Mouse (Mus musculus): ENCODE results near the gene Hist1h2ao.
"Not testable (repeated sequence)": the region's sequence is repeated elsewhere in the genome, so short reads cannot be mapped to it uniquely, and the experiment has no call there.

The Hist1h2ao gene

GRCm38 (mm10) chr13:21797163-21797562 is 13.1 kb upstream of the Hist1h2ao start:
- in situ Hi-C loops (cut with MboI; ENCODE audit: low pct_unique_long_range_greater_than_20kb in 1 of 2, low sequenced_read_pairs in 2 of 2, unreplicated experiment in 1 of 2), result not testable (repeated sequence)

GRCm38 (mm10) chr13:21803058-21803457 is 7.2 kb upstream of the Hist1h2ao start:
- in situ Hi-C loops (cut with MboI; ENCODE audit: low pct_unique_long_range_greater_than_20kb in 1 of 2, low sequenced_read_pairs in 2 of 2, unreplicated experiment in 1 of 2), result not testable (repeated sequence)

- in situ Hi-C loops (cut with MboI; ENCODE audit: low pct_unique_long_range_greater_than_20kb in 1 of 2, low sequenced_read_pairs in 2 of 2, unreplicated experiment in 1 of 2), result not testable (repeated sequence)
Measured at GRCm38 (mm10) chr13:21811074-21811473, 809 bp downstream of the Hist1h2ao start.

- in situ Hi-C loops (cut with MboI; ENCODE audit: low pct_unique_long_range_greater_than_20kb in 1 of 2, low sequenced_read_pairs in 2 of 2, unreplicated experiment in 1 of 2), result not testable (repeated sequence)
Measured at GRCm38 (mm10) chr13:21811539-21811938, 1.3 kb downstream of the Hist1h2ao start, which contains the start of gene Hist1h4m. Gene Hist1h4m (plus strand): TSS chr13:21811746.

DNA sequence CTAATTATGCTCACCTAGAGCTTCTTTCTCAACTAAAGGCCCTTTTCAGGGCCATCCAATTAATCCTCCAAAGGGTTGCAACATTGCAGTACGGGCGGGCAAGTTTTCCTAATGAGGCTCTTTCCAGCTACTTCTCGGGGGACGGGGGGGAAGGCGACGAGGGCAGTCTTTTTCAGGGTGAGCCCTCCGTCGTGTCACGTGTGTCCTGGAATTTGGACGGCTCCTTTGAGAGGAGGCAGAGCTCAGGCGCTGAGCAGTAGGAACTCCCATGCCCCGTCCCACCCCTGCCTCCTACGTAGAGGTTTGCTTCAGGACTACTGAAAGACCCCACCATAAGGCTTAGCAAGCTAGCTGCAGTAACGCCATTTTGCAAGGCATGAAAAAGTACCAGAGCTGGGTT is 1.8 kb downstream of the Hist1h2ao start:
- in situ Hi-C loops (cut with MboI; ENCODE audit: low pct_unique_long_range_greater_than_20kb in 1 of 2, low sequenced_read_pairs in 2 of 2, unreplicated experiment in 1 of 2), result not testable (repeated sequence)

DNA sequence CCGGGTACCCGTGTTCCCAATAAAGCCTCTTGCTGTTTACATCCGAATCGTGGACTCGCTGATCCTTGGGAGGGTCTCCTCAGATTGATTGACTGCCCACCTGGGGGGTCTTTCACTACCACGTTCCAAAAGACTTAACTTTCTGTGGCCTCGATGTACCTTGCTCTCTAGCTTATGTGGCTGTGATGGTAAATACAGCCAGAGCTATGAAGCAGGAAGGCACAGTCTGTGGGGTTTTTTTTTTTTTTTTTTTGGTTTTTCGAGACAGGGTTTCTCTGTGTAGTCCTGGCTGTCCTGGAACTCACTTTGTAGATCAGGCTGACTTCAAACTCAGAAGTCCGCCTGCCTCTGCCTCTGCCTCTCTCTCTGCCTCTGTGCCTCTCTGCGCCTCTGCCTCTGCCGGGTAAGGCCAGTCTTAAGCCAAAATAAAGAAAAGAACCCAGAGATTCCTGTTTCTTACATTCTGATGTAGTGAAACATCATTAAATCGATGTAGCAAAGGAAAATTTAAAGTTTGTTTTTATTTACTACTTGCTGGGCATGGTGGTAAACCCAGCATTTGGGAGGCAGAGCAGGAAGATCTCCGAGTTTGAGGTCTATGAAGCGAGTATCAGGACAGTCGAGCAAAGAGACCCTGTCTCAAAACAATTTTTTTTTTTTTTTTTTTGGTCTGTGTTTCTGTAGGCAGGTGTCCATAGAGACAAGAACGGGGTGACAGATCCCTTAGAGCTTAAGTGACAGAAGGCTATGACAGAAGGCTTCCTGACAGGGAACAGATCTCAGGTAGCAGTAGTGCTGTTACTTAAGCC is 10.0 kb downstream of the Hist1h2ao start:
- in situ Hi-C loops (cut with MboI; ENCODE audit: low pct_unique_long_range_greater_than_20kb in 1 of 2, low sequenced_read_pairs in 2 of 2, unreplicated experiment in 1 of 2), result not testable (repeated sequence)

- in situ Hi-C loops (cut with MboI; ENCODE audit: low pct_unique_long_range_greater_than_20kb in 1 of 2, low sequenced_read_pairs in 2 of 2, unreplicated experiment in 1 of 2), result no loop called here
Measured at GRCm38 (mm10) chr13:21828511-21828910, 18.2 kb downstream of the Hist1h2ao start.

GRCm38 (mm10) chr13:21830344-21830743 is 20.1 kb downstream of the Hist1h2ao start:
- in situ Hi-C loops (cut with MboI; ENCODE audit: low pct_unique_long_range_greater_than_20kb in 1 of 2, low sequenced_read_pairs in 2 of 2, unreplicated experiment in 1 of 2), result no loop called here

DNA sequence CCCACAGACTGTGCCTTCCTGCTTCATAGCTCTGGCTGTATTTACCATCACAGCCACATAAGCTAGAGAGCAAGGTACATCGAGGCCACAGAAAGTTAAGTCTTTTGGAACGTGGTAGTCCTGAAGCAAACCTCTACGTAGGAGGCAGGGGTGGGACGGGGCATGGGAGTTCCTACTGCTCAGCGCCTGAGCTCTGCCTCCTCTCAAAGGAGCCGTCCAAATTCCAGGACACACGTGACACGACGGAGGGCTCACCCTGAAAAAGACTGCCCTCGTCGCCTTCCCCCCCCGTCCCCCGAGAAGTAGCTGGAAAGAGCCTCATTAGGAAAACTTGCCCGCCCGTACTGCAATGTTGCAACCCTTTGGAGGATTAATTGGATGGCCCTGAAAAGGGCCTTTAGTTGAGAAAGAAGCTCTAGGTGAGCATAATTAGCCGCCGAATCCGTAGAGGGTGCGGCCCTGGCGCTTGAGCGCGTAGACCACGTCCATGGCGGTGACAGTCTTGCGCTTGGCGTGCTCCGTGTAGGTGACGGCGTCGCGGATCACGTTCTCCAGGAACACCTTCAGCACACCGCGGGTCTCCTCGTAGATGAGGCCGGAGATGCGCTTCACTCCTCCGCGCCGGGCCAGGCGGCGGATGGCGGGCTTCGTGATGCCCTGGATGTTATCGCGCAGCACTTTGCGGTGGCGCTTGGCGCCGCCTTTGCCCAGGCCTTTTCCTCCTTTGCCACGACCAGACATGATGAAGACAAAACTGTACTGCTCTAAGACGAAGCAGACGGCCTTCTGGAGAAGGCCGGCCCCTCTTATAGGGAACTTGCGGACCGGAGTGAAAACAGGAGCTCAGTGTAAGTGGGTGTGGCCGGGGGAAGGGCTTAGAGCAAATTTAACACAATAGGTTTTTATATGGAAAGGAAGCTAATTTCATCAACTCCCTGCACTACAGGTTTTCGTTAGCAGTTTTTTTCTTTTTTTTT is 21.4 kb downstream of the Hist1h2ao start, which contains the start of gene Hist1h4n:
Hist1h4n (minus strand) TSS at position 779 of the 977 bp plus-strand sequence.
- in situ Hi-C loops (cut with MboI; ENCODE audit: low pct_unique_long_range_greater_than_20kb in 1 of 2, low sequenced_read_pairs in 2 of 2, unreplicated experiment in 1 of 2), result not testable (repeated sequence)

- in situ Hi-C loops (cut with MboI; ENCODE audit: low pct_unique_long_range_greater_than_20kb in 1 of 2, low sequenced_read_pairs in 2 of 2, unreplicated experiment in 1 of 2), result not testable (repeated sequence)
Measured at GRCm38 (mm10) chr13:21833461-21833860, 23.2 kb downstream of the Hist1h2ao start, which contains the start of the genes Hist1h2ap and Hist1h2br. Gene Hist1h2ap (minus strand): TSS chr13:21833507. Gene Hist1h2br (plus strand): TSS chr13:21833743.

DNA sequence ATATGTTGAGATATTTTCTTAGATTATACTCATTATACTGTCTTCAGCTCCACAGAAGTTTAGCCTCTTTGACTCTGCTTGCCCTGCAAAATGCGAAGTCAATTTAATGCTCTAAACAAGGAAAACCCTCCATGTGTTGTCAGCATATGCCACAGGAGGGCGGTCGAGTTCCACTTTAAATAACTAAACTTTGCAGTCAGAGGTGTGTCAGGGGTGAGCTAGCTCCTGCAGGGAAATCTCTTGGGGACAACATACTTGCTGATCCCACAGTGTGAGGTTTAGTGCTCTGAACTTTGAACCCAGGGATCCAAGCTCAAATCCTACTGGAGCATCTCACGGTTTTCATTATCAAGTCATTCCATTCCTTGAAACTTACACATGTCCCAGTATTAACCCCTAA is 30.2 kb downstream of the Hist1h2ao start:
- in situ Hi-C loops (cut with MboI; ENCODE audit: low pct_unique_long_range_greater_than_20kb in 1 of 2, low sequenced_read_pairs in 2 of 2, unreplicated experiment in 1 of 2), result not testable (repeated sequence)

DNA sequence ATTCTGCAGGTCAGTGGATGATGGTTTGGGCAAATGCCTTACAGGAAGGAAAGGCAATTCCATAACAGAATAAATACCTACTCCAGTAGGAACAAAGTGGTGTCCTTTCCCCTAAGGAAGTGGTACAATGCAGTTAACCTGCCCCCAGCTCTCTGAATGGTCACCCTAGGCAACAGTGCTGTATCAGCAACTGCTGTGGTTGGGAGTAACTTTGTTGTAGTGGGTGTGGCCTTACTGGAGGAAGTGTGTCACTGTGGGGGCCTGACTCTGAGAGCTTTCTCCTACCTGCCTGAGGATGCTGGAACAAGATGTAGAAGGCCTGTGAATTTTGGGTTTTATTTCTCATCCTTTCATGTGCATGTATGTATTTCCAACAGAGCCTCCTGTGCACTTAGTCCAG is 36.1 kb downstream of the Hist1h2ao start:
- in situ Hi-C loops (cut with MboI; ENCODE audit: low pct_unique_long_range_greater_than_20kb in 1 of 2, low sequenced_read_pairs in 2 of 2, unreplicated experiment in 1 of 2), result not testable (repeated sequence)

DNA sequence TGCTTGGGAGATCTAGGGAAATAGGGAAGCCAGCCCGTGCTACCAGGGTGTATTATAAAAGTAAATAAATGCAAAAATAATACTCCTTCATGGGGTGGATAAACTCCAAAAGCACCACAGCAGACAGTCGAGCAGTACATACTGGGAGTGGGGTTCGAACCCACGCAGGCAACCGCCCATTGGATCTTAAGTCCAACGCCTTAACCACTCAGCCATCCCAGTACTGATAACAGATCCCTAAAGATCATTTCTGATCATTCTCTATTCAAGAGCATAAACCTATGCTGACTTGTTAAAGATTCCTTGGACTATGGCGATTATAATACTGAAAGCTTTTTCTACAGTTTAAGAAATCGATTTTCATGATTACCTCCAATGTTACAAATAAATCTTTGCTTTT is 37.6 kb downstream of the Hist1h2ao start:
- in situ Hi-C loops (cut with MboI; ENCODE audit: low pct_unique_long_range_greater_than_20kb in 1 of 2, low sequenced_read_pairs in 2 of 2, unreplicated experiment in 1 of 2), result no loop called here

GRCm38 (mm10) chr13:21850696-21851095 is 40.4 kb downstream of the Hist1h2ao start:
- in situ Hi-C loops (cut with MboI; ENCODE audit: low pct_unique_long_range_greater_than_20kb in 1 of 2, low sequenced_read_pairs in 2 of 2, unreplicated experiment in 1 of 2), result loop anchor here in 1 of 2 experiments (25.0 kb wide), 1 partner anchor 187 kb away; the partner anchor contains the start of genes Hist1h2ag, Hist1h2ah, Hist1h2bj and Hist1h2bk

DNA sequence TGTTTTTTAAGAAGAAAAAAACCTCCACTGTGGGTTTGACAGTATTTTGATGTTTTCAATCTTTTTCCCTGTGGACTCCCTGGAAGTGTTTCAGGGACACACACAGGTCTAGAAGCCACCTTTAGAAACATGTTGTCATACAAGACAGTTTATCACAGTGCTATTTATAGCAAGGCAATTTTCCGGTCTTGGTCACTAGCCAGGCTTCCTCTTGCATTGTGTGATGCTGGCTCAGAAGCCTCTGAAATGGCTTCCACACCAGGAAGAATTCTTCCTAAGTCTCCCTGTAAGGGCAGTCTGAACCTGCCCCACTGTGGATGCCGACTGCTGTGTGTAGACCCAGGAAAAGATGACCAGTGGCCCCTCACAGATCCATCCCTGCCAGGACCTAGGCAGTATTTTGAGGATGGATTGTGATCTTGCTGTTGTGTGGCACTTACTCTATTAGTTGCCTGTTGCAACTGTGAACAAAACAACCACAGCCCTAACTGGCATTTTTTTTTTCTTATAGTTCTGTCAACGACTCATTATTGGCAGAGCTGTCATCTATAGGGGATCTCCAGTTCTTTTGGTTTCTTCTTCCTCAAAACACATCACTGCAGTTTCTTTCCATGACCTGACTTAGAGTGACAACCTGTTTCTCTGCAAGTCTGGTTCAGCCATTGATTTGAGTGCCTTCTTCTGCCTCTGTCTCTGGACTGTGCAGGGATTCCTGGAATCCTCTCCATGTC is 42.1 kb downstream of the Hist1h2ao start:
- in situ Hi-C loops (cut with MboI; ENCODE audit: low pct_unique_long_range_greater_than_20kb in 1 of 2, low sequenced_read_pairs in 2 of 2, unreplicated experiment in 1 of 2), result loop anchor here in 1 of 2 experiments (25.0 kb wide), 1 partner anchor 185 kb away; the partner anchor contains the start of genes Hist1h2ag, Hist1h2ah, Hist1h2bj and Hist1h2bk

DNA sequence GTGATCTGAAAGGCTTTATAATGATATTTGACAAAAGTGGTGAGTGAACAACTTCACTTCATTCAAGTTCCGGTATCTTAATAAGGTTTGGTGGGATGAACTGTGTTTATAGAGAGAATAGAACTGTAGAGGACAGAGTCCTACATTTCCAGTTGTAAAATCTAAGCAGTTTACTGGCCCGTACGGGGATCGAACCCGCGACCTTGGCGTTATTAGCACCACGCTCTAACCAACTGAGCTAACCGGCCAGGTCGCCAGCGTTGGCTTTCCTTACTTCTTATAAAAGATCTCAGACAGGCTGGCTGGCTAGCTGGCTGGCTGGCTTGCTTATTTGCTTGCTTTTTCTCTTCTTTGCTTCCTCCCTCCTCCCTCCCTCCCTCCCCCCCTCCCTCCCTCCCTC is 44.9 kb downstream of the Hist1h2ao start:
- in situ Hi-C loops (cut with MboI; ENCODE audit: low pct_unique_long_range_greater_than_20kb in 1 of 2, low sequenced_read_pairs in 2 of 2, unreplicated experiment in 1 of 2), result loop anchor here in 1 of 2 experiments (25.0 kb wide), 1 partner anchor 182 kb away; the partner anchor contains the start of genes Hist1h2ag, Hist1h2ah, Hist1h2bj and Hist1h2bk

DNA sequence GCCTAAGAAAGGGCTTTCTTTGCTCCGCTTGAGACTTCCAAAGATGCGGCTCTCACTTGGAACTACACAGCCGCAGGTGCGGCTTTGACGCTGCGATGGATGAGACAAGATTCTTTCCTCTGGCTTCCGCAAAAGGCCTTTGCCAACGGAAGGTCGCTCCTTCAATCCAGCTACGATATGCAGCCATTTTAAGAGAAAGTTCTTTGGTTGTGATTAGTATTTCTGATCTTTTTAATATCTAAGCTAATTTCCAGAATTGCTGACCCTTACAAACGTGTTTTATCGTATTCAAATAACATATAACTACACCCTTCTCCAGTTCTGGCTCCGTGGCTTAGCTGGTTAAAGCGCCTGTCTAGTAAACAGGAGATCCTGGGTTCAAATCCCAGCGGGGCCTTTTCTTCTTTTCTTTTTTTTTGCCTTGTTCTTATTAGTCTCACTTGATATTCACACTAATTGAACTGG is 45.5 kb downstream of the Hist1h2ao start:
- in situ Hi-C loops (cut with MboI; ENCODE audit: low pct_unique_long_range_greater_than_20kb in 1 of 2, low sequenced_read_pairs in 2 of 2, unreplicated experiment in 1 of 2), result loop anchor here in 1 of 2 experiments (25.0 kb wide), 1 partner anchor 182 kb away; the partner anchor contains the start of genes Hist1h2ag, Hist1h2ah, Hist1h2bj and Hist1h2bk

All from mouse embryonic stem cell (cell line).